Mouse (Mus musculus): ENCODE data around the gene Cyp2d10. TPM values are rescaled to one million over a fixed set of nuclear protein-coding genes. Genes with fewer than 3 reads are reported as not detected.

Cyp2d10 gene
- 103 and 104 TPM in 2 replicates for polyA plus RNA-seq (2012; rRNA removed)

DNA sequence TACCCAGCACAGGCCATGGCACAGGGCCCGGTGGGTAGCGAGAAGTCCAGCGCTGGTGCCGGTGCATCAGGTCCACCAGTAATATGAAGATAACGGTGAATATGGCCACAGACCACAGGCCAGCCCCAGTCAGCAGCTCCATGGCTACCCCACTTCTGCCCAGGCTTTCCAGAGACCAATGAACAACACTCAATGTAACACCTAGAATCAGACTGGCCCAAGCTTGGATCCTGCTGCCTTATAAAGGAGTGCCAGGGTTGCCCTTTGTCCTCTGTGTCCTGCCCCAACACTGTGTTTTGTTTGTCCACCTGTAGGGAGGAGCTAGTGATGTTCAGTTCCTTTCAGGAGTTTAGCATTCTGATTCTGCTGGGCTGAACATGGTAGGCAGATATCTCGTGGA lies at the start of gene Cyp2d10:
Gene Cyp2d10, minus strand, starts transcription at position 215 of the 400 bp plus-strand sequence.

DNA sequence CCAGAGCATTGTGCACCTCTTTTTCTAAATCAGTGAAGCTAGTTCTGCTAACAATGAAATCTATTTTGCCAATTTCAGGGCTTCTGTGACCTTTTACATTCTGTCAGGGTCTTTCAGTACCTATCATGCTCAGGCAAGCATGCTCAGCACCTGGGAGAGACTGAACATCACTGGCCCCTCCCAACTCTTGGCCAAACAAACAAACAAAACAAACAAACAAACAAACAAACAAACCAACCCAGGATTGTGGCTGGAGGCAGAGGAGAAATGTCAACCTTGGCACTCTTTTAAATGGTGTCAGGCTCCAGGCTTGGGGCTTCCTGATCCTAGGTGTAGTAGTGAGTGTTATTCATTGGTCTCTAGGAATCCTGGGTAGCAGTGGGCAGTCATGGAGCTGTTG lies 26.1 kb upstream of the Cyp2d10 start, which contains the start of gene Cyp2d9:
Gene Cyp2d9, plus strand, starts transcription at position 301 of the 400 bp plus-strand sequence.

DNA sequence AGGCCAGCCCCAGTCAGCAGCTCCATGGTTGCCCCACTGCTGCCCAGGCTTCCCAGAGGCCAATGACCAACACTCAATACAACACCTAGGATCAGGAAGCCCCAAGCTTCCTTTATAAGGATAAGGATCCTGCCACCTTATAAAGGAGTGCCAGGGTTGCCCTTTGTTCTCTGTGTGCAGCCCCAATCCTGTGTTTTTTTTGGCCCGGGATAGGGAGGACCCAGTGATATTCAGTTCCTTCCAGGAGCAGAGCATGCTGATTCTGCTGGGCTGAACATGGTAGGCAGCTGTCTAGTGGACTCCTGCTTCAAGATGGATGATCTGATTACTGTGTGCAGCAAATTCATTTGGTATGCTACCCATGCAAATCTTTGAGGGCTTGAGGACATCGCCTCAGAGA lies 13.1 kb downstream of the Cyp2d10 start, which contains the start of gene Cyp2d11:
Gene Cyp2d11, minus strand, starts transcription at position 101 of the 400 bp plus-strand sequence.

DNA sequence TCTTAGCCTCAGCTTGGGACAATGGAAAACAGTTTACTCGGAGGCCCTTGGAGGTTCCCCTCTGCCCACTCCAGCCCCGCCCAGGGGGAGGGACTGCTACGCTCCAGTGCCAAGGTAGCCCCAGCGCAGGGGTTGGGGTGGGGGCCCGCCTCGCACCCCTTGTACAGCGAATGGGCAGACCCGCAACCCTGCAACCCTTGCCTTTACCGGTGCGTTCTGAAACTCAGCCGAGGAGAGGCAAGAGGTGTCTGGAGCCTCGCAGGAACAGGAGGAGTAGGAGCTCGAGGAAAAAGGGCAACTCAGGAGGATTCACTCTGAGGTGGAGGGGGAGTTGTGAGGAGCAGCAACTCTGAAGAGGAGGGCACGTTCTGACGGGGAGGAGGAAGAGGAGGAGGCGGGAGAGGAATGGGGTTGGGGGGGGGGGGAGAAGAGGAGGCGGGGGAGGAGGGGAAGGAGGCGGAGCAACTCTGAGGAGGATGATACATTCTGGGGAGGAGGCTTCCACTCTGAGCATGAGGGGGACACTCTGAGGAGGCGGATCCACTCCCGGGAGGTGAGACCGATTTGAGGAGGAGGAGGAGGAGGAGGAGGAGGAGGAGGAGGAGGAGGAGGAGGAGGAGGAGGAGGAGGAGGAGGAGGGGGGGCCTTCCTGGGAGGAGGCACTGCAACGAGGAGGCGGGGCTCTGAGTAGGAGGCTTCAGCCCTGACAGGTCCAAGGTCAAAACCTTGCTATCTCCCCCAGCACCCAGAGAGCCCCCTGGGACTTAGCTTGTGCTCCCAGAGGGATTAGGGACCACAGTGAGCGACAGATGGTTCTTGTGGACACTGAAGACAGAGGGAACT lies 26.9 kb downstream of the Cyp2d10 start, which contains the start of gene Cyp2d22:
Gene Cyp2d22, minus strand, starts transcription at position 390 of the 843 bp plus-strand sequence.

DNA sequence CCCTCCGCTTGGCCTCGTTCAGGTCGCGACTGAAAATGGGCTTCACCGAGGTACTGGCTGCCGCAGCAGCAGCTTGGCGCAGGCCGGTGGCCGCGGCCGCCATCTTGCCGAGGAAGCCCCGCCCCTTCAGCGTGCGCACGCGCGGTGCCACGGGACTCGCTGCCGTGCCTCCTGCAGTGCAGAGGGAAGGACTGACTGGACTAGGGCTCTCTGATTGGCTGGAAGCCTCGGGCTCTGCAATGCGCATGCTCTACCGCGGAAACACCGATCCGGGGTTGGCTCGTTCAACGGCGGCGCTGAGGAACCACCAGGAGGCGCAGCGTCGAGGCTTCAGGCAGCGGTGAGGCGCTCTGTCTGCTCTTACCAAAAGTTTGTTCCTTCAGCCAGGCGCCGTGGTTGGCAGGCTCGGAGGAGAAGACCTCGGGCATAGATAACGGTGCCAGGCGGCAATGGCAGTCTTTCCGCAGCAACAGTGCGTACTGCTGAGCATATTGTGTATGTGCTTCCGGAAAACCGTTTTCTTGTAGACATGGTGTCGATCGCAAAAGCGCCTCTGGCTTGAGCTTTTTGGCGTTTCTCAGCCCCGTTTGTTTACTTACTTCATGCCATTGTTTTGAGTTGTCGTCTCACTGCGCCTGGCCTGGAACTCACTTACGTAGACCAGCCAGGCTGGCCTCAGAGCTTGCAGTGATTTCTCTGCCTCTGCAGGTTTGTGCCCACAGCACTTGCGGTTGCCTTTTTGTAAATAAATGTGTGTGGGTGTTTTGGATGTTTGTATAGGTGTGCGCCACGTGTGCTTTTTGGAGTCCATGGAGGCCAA lies 52.7 kb downstream of the Cyp2d10 start, which contains the start of gene Ndufa6:
Gene Ndufa6, minus strand, starts transcription at position 197 of the 820 bp plus-strand sequence.

Other genes with a start within 250 kb of the Cyp2d10 start
- 0.20 and 0.28 TPM in 2 replicates for gene Shisa8, start 194.4 kb downstream of the Cyp2d10 start, polyA plus RNA-seq (2012; rRNA removed)
- 2.9 and 7.8 TPM in 2 replicates for gene Tnfrsf13c, start 182.8 kb downstream of the Cyp2d10 start, polyA plus RNA-seq (2012; rRNA removed)
- 18.0 and 25.1 TPM in 2 replicates for gene Cenpm, start 162.4 kb downstream of the Cyp2d10 start, polyA plus RNA-seq (2012; rRNA removed)
- 0.09 TPM in 2 replicates for gene 1500009C09Rik, start 154.8 kb downstream of the Cyp2d10 start, polyA plus RNA-seq (2012; rRNA removed)
- 0.57 and 0.87 TPM in 2 replicates for gene Sept3, start 132.3 kb downstream of the Cyp2d10 start, polyA plus RNA-seq (2012; rRNA removed)
- gene Wbp2nl, start 108.2 kb downstream of the Cyp2d10 start, polyA plus RNA-seq (2012; rRNA removed) = 0.13 and 0.66 TPM in 2 replicates
- gene Naga, start 68.3 kb downstream of the Cyp2d10 start, polyA plus RNA-seq (2012; rRNA removed) = 385 and 410 TPM in 2 replicates
- 0.95 and 1.2 TPM in 2 replicates for gene Pheta2, start 68.3 kb downstream of the Cyp2d10 start, polyA plus RNA-seq (2012; rRNA removed)
- 259 and 323 TPM in 2 replicates for gene Smdt1, start 68.2 kb downstream of the Cyp2d10 start, polyA plus RNA-seq (2012; rRNA removed)
- 457 and 560 TPM in 2 replicates for gene Ndufa6, start 52.9 kb downstream of the Cyp2d10 start, polyA plus RNA-seq (2012; rRNA removed)
- 55.6 and 68.7 TPM in 2 replicates for gene Cyp2d22, start 26.9 kb downstream of the Cyp2d10 start, polyA plus RNA-seq (2012; rRNA removed)
- gene Cyp2d11, start 13.2 kb downstream of the Cyp2d10 start, polyA plus RNA-seq (2012; rRNA removed) = 0.09 and 0.22 TPM in 2 replicates
- gene Cyp2d9, start 26.2 kb upstream of the Cyp2d10 start, polyA plus RNA-seq (2012; rRNA removed) = 48.4 and 53.8 TPM in 2 replicates
- gene Cyp2d12, start 147.9 kb upstream of the Cyp2d10 start, polyA plus RNA-seq (2012; rRNA removed) = 56.4 and 63.9 TPM in 2 replicates
- 367 and 461 TPM in 2 replicates for gene Cyp2d34, start 213.8 kb upstream of the Cyp2d10 start, polyA plus RNA-seq (2012; rRNA removed)